Mouse (Mus musculus) kidney, embryonic 15.5 days (tissue): ENCODE measurements around the gene Nup107. TPM values are rescaled to one million over a fixed set of nuclear protein-coding genes. Genes with fewer than 3 reads are reported as not detected.

Source experiments
- ATAC-seq: fragments of 200-750 bp; cut with Nextera tagmentation; replicated peaks from 2 replicates; pipeline ENCODE4 v1.8.0; 2017; ENCODE audit warnings: moderate TSS enrichment; ENCODE audit not compliant: low FRiP score
- H3K27ac ChIP-seq: fragments of 300-500 bp; sonication (generic); 2 replicates; pipeline ENCODE4 v1.5.1; 2015; ENCODE audit warnings: mild to moderate bottlenecking, inconsistent platforms
- H3K27me3 ChIP-seq: fragments of 300-500 bp; sonication (generic); 2 replicates; pipeline ENCODE4 v1.6.1; 2015; ENCODE audit warnings: inconsistent platforms
- H3K36me3 ChIP-seq: fragments of 300-500 bp; sonication (generic); 2 replicates; pipeline ENCODE4 v1.6.1; 2015; ENCODE audit warnings: inconsistent platforms
- H3K4me1 ChIP-seq: fragments of 300-500 bp; sonication (generic); 2 replicates; pipeline ENCODE4 v1.6.1; 2015; ENCODE audit warnings: inconsistent platforms
- H3K4me2 ChIP-seq: fragments of 300-500 bp; sonication (generic); 2 replicates; pipeline ENCODE4 v1.6.1; 2015; ENCODE audit warnings: moderate library complexity, mild to moderate bottlenecking, inconsistent platforms
- H3K4me3 ChIP-seq: fragments of 300-500 bp; sonication (generic); replicated peaks from 2 replicates; pipeline ENCODE4 v1.5.1; 2015; ENCODE audit warnings: mild to moderate bottlenecking, inconsistent platforms
- H3K9ac ChIP-seq: fragments of 300-500 bp; sonication (generic); 2 replicates; pipeline ENCODE4 v1.6.1; 2015; ENCODE audit warnings: mild to moderate bottlenecking, inconsistent platforms
- H3K9me3 ChIP-seq: fragments of 300-500 bp; sonication (generic); replicated peaks from 2 replicates; pipeline ENCODE4 v1.6.1; 2016; ENCODE audit warnings: inconsistent platforms
- WGBS: fragments of 180-500 bp; shearing (Covaris S2); methylation state at CpG from one replicate; pipeline ENCODE4 v1.1.7; 2015; ENCODE audit warnings: mixed read lengths; 5-methylcytosine and 5-hydroxymethylcytosine counted together
- polyA plus RNA-seq: library from polyadenylated mRNA; unstranded; fragments of >200 nt; fragmentation: Nextera tagmentation; extraction: Ambion mirVana; gene quantifications from 2 replicates; pipeline ENCODE4 v1.2.1, GENCODE M21; 2015

Gene Nup107
- polyA plus RNA-seq: 65.3 and 69.0 TPM in 2 replicates

DNA sequence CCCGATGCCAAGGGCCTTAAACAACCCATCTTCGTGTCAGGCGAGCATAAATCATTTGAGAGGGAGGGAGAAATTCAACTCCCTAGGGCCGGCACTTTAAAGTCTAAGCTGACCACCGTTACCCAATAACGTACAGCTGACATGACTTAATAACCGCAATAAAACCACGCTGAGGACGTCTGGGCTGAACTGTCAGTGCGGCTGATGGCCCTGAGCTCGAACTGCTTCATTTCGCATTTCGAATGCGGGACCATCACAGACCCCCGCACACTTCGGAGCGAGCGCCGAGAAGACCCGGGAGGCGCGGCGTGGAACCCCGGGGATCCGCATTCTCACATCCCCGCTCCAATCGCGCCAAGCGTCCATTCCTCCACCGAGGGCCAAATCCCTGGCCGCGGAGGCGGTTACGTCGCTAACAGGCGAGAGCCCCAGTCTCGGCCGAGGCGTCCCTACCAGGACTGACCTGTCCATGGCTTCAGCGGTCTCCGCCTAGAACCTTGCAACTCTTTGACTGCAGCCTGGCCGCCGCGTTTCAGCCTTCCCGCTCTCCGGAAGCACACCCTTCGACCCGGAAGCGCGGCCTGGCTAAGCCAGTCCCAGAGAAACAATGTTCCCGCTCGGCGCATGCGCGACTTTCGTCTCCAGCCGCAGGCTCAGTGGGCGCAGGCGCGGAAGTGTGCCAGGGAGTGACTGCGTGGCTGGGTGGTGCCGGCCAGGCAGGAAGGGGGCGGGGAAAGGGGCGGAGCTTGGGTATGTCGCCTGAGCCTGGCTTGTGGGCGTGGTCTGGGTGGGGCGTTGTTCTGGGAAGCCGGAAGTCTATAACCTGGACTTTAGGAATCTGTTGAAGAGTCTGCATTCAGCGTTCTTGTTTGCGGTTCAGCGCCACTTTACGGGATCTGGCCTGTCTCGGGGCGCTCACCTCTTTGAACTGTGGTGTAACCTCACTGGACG lies at the start of gene Nup107:
TSS of gene Nup107 (minus strand) at position 565 of the 951 bp plus-strand sequence.
- peak within 1 kb of the TSS; percentile 97 for H3K4me3 ChIP-seq
- H3K9ac ChIP-seq: peak within 1 kb of the TSS; percentile 92
- H3K36me3 ChIP-seq: peaks cover 18% of the 10 kb centered on the region
- peaks cover 22% of the 10 kb centered on the region for H3K4me1 ChIP-seq
- 0 out of 2 replicates have a peak, but pooled peaks cover 2% of the 10 kb centered on the region for H3K9me3 ChIP-seq
- peak within 1 kb of the TSS; percentile 92 for H3K27ac ChIP-seq
- ATAC-seq: peak; percentile 99
- WGBS: under 1% methylated on average over 75 of the region's 75 CpGs
- peak within 1 kb of the TSS; percentile 68 for H3K4me2 ChIP-seq
- H3K27me3 ChIP-seq: no peaks in the 10 kb centered on the region

DNA sequence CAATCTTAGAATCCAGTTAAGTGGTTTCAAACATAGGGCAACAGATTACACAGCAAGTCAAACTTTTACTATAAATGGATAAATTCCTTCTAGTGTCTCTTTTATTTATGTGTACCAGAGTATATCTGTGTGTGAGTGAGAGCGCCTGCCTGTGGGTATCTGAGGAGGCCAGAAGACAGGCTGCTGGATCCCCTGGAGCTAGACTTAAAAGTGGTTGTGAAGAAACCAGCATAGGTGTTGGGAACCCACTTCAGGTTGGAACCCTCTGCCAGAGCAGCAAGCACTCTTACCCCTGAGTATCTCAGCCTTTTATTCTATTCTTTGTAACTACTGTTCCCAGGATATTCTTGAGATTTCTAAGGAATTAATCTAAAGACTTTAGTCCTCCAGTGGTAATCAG lies 49.3 kb upstream of the Nup107 start:
- no peak overlapping the region for H3K9ac ChIP-seq
- H3K4me1 ChIP-seq: peaks cover 16% of the 10 kb centered on the region
- WGBS: 76% methylated on average over 1 of the region's 1 CpGs
- no peaks in the 10 kb centered on the region for H3K27me3 ChIP-seq
- no peak for ATAC-seq
- H3K9me3 ChIP-seq: no peaks in the 10 kb centered on the region
- no peak overlapping the region for H3K4me3 ChIP-seq
- H3K27ac ChIP-seq: no peak overlapping the region
- no peak overlapping the region for H3K4me2 ChIP-seq
- H3K36me3 ChIP-seq: no peaks in the 10 kb centered on the region

DNA sequence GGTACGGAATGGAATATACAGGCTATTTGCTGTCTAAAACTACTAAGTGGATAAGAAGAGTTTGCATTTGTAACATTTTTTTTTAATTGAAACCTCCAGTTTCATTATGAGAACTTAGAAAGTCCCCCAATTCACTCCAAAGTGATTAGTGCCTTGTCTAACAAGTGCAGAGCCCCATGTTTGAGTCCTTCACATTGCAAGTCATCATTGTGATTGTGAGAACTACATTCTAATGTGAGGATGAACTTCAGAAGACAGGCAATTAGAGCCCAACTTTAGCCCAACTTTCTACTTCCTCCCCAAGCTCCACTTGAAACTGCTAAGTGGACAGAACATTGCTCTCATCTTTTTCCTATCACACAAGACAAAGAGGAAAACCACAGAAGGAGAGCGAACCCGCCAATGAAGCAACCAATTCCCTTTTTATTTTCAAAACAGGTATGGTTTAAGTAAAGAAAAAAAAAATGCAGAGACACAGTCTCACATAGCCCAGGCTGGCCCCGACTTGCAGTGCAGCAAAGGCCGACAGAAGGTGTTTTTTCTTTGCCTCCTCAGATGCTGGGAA lies 48.0 kb upstream of the Nup107 start:
- no peaks in the 10 kb centered on the region for H3K27me3 ChIP-seq
- H3K36me3 ChIP-seq: no peaks in the 10 kb centered on the region
- no peak overlapping the region for H3K4me3 ChIP-seq
- no peak overlapping the region for H3K27ac ChIP-seq
- peaks cover 14% of the 10 kb centered on the region for H3K4me1 ChIP-seq
- no peak overlapping the region for H3K4me2 ChIP-seq
- H3K9ac ChIP-seq: no peak overlapping the region
- H3K9me3 ChIP-seq: no peaks in the 10 kb centered on the region
- no peak for ATAC-seq
- 88% methylated on average over 5 of the region's 5 CpGs for WGBS

DNA sequence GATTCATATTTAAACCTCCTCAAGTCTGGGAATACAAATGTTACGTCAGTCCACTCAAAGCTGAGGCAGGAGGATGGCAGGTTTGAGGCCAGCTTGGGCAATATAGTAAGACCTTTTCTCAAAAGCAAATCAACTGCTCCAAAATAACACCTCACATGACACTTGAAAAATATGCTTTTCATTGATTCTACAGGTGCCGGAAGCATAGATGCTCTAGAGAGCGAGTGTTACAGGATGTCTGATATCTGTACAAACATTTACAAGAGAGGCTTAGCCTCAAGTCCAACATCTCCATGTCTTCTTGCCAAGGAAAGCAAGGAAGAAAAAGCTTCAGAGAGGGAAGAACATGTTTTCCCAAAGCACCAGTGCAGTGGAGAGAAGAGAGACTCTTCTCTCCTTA lies 47.2 kb upstream of the Nup107 start:
- Histone ChIP-seq H3K9ac (no peak overlapping the region), H3K27me3 (no peaks in the 10 kb centered on the region), H3K36me3 (no peaks in the 10 kb centered on the region), H3K27ac (no peak overlapping the region), H3K4me1 (peaks cover 19% of the 10 kb centered on the region), H3K9me3 (no peaks in the 10 kb centered on the region), H3K4me3 (no peak overlapping the region), H3K4me2 (no peak overlapping the region)
- ATAC-seq: no peak
- 89% methylated on average over 3 of the region's 3 CpGs for WGBS

DNA sequence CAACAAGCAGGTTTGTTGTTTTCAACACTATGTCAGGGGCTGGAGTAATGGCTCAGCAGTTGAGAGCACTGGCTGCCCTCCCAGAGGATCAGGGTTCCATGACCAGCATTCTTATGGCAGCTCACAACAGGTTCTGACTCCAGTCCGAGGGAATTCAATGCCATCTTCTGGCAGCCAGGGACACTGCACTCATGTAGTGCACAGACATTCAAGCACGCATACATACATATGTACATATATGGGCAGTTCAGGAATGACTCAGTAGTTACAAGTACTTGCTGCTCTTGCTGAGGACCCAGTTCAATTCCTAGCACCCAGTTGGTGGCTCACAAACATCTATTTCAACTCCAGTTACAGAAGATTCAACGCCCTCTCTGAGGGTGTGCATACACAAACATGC lies 46.4 kb upstream of the Nup107 start:
- H3K36me3 ChIP-seq: no peaks in the 10 kb centered on the region
- H3K4me1 ChIP-seq: peaks cover 16% of the 10 kb centered on the region
- no peaks in the 10 kb centered on the region for H3K9me3 ChIP-seq
- H3K4me3 ChIP-seq: no peak overlapping the region
- 90% methylated on average over 3 of the region's 3 CpGs for WGBS
- ATAC-seq: no peak
- no peak overlapping the region for H3K4me2 ChIP-seq
- no peak overlapping the region for H3K9ac ChIP-seq
- no peaks in the 10 kb centered on the region for H3K27me3 ChIP-seq
- H3K27ac ChIP-seq: no peak overlapping the region

DNA sequence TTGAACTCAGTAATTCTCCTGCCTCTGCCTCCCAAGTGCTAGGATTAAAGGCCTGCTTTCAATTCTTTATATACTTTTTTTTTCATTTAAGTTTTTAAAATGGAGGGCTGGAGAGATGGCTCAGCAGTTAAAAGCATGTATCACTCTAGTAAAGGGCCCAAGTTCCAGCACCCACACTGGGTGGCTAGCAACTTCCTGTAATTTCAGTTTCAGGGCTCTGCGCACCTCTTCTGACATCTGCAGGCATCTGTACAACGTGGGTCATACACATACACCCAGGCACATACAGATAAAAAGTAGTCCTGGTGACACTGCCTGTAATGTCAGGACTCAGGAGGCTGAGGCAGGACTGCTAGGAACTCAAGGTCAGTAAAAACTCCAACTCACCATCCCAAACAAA lies 43.8 kb upstream of the Nup107 start:
- no peak overlapping the region for H3K4me3 ChIP-seq
- no peak for ATAC-seq

DNA sequence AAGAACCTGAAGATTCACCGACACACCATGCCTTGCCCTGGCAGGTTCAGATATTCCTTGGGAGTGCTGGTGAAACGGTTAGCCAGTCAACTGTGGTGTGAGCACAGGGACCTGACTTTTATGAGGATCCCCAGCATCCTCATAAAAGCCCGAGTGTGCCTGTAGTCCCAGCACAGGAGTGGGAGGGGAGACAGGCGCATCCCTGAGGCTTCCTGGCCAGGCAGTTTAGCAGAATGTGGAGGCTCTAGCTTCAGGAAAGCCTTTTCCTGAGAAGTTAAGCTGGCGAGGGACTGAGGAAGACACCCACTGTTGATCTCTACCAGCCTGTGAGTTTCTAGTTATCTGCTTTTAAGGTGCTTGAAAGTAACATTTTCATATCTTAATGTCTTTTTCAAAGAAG lies 42.9 kb upstream of the Nup107 start:
- Histone ChIP-seq H3K27me3 (no peaks in the 10 kb centered on the region), H3K9me3 (no peaks in the 10 kb centered on the region), H3K4me2 (no peak overlapping the region), H3K4me1 (peaks cover 17% of the 10 kb centered on the region), H3K9ac (no peak overlapping the region), H3K4me3 (no peak overlapping the region), H3K27ac (no peak overlapping the region), H3K36me3 (no peaks in the 10 kb centered on the region)
- WGBS: 34% methylated on average over 5 of the region's 5 CpGs
- no peak for ATAC-seq

More for the DNA sequence above, 43.8 kb upstream of the Nup107 start:
- H3K9ac ChIP-seq: no peak overlapping the region
- no peaks in the 10 kb centered on the region for H3K9me3 ChIP-seq
- no peaks in the 10 kb centered on the region for H3K36me3 ChIP-seq
- H3K4me2 ChIP-seq: no peak overlapping the region
- WGBS: 75% methylated on average over 2 of the region's 2 CpGs
- no peaks in the 10 kb centered on the region for H3K27me3 ChIP-seq
- peaks cover 13% of the 10 kb centered on the region for H3K4me1 ChIP-seq
- no peak overlapping the region for H3K27ac ChIP-seq

DNA sequence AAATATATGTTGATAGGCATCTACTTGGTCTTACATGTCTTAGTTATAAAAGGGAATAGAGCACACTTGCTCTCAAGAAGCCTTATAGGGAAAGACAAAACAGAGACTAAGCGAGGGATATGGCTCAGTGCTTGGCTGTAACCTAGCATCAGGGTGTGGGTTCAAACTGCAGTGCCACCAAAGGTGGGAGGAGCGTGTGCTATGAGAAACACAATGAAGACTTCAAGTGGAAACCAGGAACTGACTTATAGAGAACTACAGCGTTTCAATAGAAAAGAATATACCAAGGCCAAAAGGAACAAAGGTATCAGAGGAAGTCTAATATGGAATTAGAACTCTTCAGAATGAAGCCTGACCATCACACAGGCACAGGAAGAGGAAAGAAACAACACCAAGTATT lies 38.3 kb upstream of the Nup107 start:
- Histone ChIP-seq H3K4me1 (peaks cover 40% of the 10 kb centered on the region), H3K4me2 (no peak overlapping the region), H3K36me3 (no peaks in the 10 kb centered on the region), H3K27ac (no peak overlapping the region), H3K9me3 (no peaks in the 10 kb centered on the region), H3K9ac (no peak overlapping the region), H3K27me3 (no peaks in the 10 kb centered on the region), H3K4me3 (no peak overlapping the region)
- ATAC-seq: no peak
- WGBS: 88% methylated on average over 3 of the region's 3 CpGs

DNA sequence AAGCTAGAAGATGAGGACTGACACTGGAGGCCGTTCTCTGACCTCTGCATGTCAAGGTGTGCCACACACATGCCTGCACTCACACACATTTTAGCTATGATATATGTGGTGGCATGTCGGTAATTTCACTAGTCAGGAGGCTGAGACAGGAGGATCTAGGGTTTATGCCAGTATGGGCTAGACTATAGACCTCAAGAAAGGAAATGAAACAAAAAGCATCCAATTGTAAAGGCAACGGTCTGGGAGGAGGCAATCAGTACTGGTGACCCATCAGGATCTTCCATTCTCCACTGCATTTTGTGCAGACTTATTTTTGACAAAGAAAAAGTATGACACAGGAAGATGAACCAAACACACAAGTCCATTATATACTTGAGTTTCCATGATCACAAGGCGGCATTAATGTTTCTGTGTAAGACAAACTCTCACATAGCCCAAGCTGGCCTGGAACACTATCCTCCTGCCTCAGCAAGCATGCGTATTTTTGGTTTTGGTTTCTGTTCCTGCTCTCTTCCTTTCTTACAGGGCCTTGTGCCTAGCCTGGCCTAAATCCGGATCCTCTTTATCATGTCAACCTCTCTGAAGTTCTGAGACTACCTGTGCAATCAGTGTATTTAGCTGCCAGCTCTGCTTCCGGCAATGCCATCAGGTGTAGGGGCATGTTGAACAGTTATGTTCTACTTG lies 37.1 kb upstream of the Nup107 start:
- no peaks in the 10 kb centered on the region for H3K9me3 ChIP-seq
- H3K9ac ChIP-seq: no peak overlapping the region
- no peak overlapping the region for H3K4me3 ChIP-seq
- WGBS: 91% methylated on average over 7 of the region's 7 CpGs
- H3K4me2 ChIP-seq: no peak overlapping the region
- ATAC-seq: no peak
- no peaks in the 10 kb centered on the region for H3K36me3 ChIP-seq
- H3K27ac ChIP-seq: no peak overlapping the region
- H3K4me1 ChIP-seq: peaks cover 40% of the 10 kb centered on the region
- H3K27me3 ChIP-seq: no peaks in the 10 kb centered on the region

DNA sequence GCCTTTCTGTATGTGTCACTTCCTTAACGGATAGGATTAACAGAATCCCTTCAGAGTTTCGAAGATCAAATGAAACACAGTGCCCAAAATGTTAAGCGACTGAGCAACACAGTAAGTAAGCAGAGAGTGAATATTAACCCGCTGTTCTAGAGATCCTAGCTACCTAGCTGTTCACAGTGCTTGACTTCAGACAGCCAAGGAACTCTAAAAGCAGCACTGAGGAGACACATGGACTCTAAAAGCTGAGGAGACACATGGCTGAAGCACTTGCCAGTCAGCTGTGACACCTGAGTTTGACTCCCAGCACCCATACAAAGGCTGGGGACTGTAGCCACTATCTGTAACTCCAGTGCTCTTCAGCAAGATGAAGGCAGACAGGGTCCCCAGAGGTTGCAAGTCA lies 36.5 kb upstream of the Nup107 start:
- peaks cover 39% of the 10 kb centered on the region for H3K4me1 ChIP-seq
- H3K9me3 ChIP-seq: no peaks in the 10 kb centered on the region
- no peak overlapping the region for H3K4me3 ChIP-seq
- H3K9ac ChIP-seq: no peak overlapping the region
- no peaks in the 10 kb centered on the region for H3K27me3 ChIP-seq
- ATAC-seq: no peak
- H3K4me2 ChIP-seq: no peak overlapping the region
- WGBS: 78% methylated on average over 4 of the region's 4 CpGs
- no peak overlapping the region for H3K27ac ChIP-seq
- 0 out of 2 replicates have a peak, but pooled peaks cover 4% of the 10 kb centered on the region for H3K36me3 ChIP-seq

DNA sequence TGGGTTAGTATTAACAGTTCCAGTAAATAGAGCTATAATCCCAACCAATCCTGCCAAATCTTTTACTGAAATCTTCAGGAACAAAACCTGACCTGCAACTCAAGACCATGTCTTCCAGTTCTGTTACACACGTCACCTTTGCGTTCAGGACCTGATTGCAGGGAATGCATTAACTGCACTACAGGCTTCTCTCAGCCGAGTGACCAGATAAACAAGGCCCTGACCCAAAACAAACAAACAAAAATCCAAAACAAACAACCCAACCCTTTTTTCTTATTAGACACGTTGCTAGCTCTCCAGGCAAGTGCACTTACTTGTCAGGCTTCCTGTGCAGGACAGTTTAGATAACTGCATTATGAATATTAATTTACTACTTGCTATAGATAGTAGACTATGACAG lies 36.0 kb upstream of the Nup107 start:
- 50% methylated on average over 4 of the region's 4 CpGs for WGBS
- H3K9ac ChIP-seq: no peak overlapping the region
- no peak overlapping the region for H3K27ac ChIP-seq
- H3K36me3 ChIP-seq: peaks cover 5% of the 10 kb centered on the region
- no peak overlapping the region for H3K4me3 ChIP-seq
- H3K4me1 ChIP-seq: peaks cover 39% of the 10 kb centered on the region
- H3K9me3 ChIP-seq: no peaks in the 10 kb centered on the region
- no peak for ATAC-seq
- no peak overlapping the region for H3K4me2 ChIP-seq
- H3K27me3 ChIP-seq: no peaks in the 10 kb centered on the region

DNA sequence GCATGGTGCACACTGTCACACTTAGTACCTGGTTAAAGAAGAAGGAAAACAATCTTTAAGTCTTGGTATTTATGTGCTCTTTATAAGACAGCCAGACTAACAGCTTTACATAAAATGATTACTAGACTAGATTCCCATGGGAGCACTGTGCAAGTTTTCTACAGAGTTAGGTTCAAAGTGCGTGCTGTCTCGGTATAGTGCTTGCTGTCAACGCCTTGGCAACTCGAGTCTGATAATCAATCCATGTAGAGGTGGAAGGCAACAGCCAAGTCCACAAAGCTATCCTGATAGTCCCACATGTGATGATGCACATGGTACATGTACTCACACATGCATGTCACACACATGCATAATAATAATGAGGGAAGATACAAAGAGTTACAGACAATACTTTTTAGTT lies 32.1 kb upstream of the Nup107 start:
- no peak overlapping the region for H3K4me3 ChIP-seq
- no peaks in the 10 kb centered on the region for H3K27me3 ChIP-seq
- peaks cover 30% of the 10 kb centered on the region for H3K4me1 ChIP-seq
- no peaks in the 10 kb centered on the region for H3K9me3 ChIP-seq
- no peak overlapping the region for H3K27ac ChIP-seq
- H3K36me3 ChIP-seq: peaks cover 43% of the 10 kb centered on the region
- H3K4me2 ChIP-seq: no peak overlapping the region
- 68% methylated on average over 4 of the region's 4 CpGs for WGBS
- no peak overlapping the region for H3K9ac ChIP-seq
- ATAC-seq: no peak
